ENCODE assay signal across 9 mouse cellular contexts in the genomic region with DNA sequence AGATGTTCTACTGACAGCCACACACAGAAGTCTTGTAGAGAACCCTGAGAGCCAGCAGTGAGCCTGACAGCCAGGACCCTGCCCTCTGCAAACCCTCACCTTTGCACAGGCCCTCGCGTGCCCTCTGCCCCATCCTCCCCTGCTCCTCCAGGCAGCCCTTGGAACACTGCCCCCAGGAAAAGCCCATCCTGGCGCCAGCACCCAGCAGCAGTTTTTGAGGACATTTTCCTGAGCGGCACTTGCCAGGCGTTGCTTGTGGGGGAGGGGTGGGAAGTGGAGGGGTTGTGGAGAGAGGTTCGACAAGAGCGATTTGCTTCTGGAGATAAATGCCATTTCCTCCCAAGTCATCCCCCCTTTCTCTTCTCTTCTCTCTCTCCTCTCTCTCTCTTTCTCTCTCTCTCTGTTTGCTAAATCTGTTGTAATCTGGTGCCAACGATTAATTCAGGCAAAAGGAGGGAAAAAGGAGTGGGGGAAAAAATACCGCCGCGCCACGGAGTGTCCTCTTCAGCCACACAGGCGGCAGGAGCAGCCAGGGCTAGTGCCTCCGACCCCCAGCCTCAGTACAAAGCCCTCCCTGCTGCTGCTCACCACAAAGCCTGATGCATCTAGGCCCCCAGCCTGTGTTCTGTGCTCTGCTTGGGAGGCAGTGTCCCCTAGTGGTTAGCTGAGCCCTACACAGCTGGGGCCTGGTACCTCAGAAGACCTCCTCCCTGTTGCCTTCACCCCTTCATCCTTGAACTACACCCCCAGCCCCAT. TPM values are rescaled to one million over a fixed set of nuclear protein-coding genes. Genes with fewer than 3 reads are reported as not detected.
DNase-seq lines count a peak whose midpoint lies in the region; ATAC-seq and TF ChIP-seq lines count a peak whose summit lies in the region.
"Had no signal": no experiment of that assay in that cellular context is flagged by ENCODE, and none has a peak within 500 bp of the region (broad histone marks: within the 10 kb centered on the region; RNA-seq: fewer than 3 reads in every experiment).

No protein-coding gene starts in this region.

- peak overlapping the region; percentile 61; the same call in 1 of the 2 replicates for H3K27ac ChIP-seq in layer of hippocampus, adult 2 months
- peak overlapping the region; percentile 22; the same call in 1 of the 2 replicates for H3K27ac ChIP-seq in forebrain, postnatal 0 days (ENCODE audit: low read depth, low read length)
- H3K27ac ChIP-seq in midbrain, embryonic 15.5 days, result peak overlapping the region; percentile 69
- H3K27ac ChIP-seq: macrophage had no signal

- H3K4me1 ChIP-seq in forebrain, postnatal 0 days (ENCODE audit: insufficient read depth), result peaks cover 12% of the 10 kb centered on the region
- H3K4me1 ChIP-seq in midbrain, embryonic 15.5 days, result peaks cover 57% of the 10 kb centered on the region

- peak overlapping the region; percentile 42 for H3K4me2 ChIP-seq in forebrain, postnatal 0 days (ENCODE audit: low read depth)
- peak overlapping the region; percentile 32 for H3K4me2 ChIP-seq in midbrain, embryonic 15.5 days

- H3K36me3 ChIP-seq in forebrain, postnatal 0 days (ENCODE audit: insufficient read depth), result no peaks in the 10 kb centered on the region
- H3K36me3 ChIP-seq in midbrain, embryonic 15.5 days (replicated peaks), result no peaks in the 10 kb centered on the region

- WGBS in forebrain, postnatal 0 days, result 2% methylated on average over 14 of the region's 14 CpGs
- WGBS in midbrain, embryonic 15.5 days, result 4% methylated on average over 13 of the region's 14 CpGs

- ATAC-seq in forebrain, postnatal 0 days, result peak; percentile 86
- ATAC-seq in midbrain, embryonic 15.5 days (replicated peaks), result peak; percentile 60

- peak in 1 of 2 experiments; percentile 58 for DNase-seq in layer of hippocampus, adult 2 months (ENCODE audit: low spot score in 2 of 2)
- no peak for DNase-seq in layer of hippocampus, adult 9-10 months (ENCODE audit: low spot score)
- peak; percentile 86 for DNase-seq in brain, embryonic 14.5 days (ENCODE audit: low read depth)
- peak; percentile 81 for DNase-seq in forebrain, postnatal 0 days
- DNase-seq in kidney, postnatal 4 days, result peak; percentile 62 to 74
- no peak for DNase-seq in T-cell, adult 2 months (ENCODE audit: low spot score)
- no peak for DNase-seq in spleen, adult 12 weeks (ENCODE audit: low spot score)

- H3K9ac ChIP-seq in forebrain, postnatal 0 days, result peak overlapping the region; percentile 32
- peak overlapping the region; percentile 28; the same call in 1 of the 2 replicates for H3K9ac ChIP-seq in midbrain, embryonic 15.5 days

- no peaks in the 10 kb centered on the region for H3K9me3 ChIP-seq in forebrain, postnatal 0 days (ENCODE audit: low read length)
- no peaks in the 10 kb centered on the region for H3K9me3 ChIP-seq in midbrain, embryonic 15.5 days

- H3K4me3 ChIP-seq in layer of hippocampus, adult 2 months, result peak overlapping the region; percentile 17; the same call in 1 of the 2 replicates
- no peak overlapping the region for H3K4me3 ChIP-seq in forebrain, postnatal 0 days (ENCODE audit: low read depth, low read length)
- H3K4me3 ChIP-seq in midbrain, embryonic 15.5 days, result no peak overlapping the region

- no peak for TF ChIP-seq POLR2A in brain, embryonic 14.5 days (IDR thresholded peaks at IDR 0.05; ENCODE audit: borderline replicate concordance, extremely low read depth, insufficient read depth, insufficient read length, poor library complexity, severe bottlenecking)

- TF ChIP-seq CTCF in layer of hippocampus, adult 2 months (conservative IDR thresholded peaks at IDR 0.05), result peak; percentile 90
- TF ChIP-seq CTCF in brain, embryonic 14.5 days (IDR thresholded peaks at IDR 0.05; ENCODE audit: borderline replicate concordance, extremely low read depth, insufficient read depth, insufficient read length), result peak; percentile 83
- TF ChIP-seq CTCF in forebrain, postnatal 0 days (IDR thresholded peaks at IDR 0.05; ENCODE audit: low read depth), result peak; percentile 96

- no peaks in the 10 kb centered on the region for H3K27me3 ChIP-seq in forebrain, postnatal 0 days (ENCODE audit: insufficient read depth, low read length)
- peaks cover 3% of the 10 kb centered on the region; the same call in 1 of the 2 replicates for H3K27me3 ChIP-seq in midbrain, embryonic 15.5 days (replicated peaks)

RNA-seq across cellular contexts. Expression of a gene that starts 45.8 kb away (rescaled TPM):
- total RNA-seq in layer of hippocampus, adult 2 months (2021), result 100 to 1,000 TPM; 299 TPM
- polyA plus RNA-seq in brain, embryonic 14.5 days (2012; rRNA removed), result 209 and 213 TPM in 2 replicates
- total RNA-seq in forebrain, postnatal 0 days (2014; rRNA removed), result 248 and 252 TPM in 2 replicates
- 286 and 290 TPM in 2 replicates for polyA plus RNA-seq in forebrain, postnatal 0 days (2015; fragmentation: Nextera tagmentation; extraction: Ambion mirVana)
- 242 and 255 TPM in 2 replicates for polyA plus RNA-seq in midbrain, embryonic 15.5 days (2015; fragmentation: Nextera tagmentation; extraction: Ambion mirVana)

RNA-seq across cellular contexts. Expression of a gene that starts 54.8 kb away (rescaled TPM):
- 10 to 100 TPM; 17.9 to 19.5 TPM for total RNA-seq in layer of hippocampus, adult 2 months (2021)
- 2.5 and 4.3 TPM in 2 replicates for polyA plus RNA-seq in brain, embryonic 14.5 days (2012; rRNA removed)
- 8.1 and 8.8 TPM in 2 replicates for total RNA-seq in forebrain, postnatal 0 days (2014; rRNA removed)
- 6.7 and 11.3 TPM in 2 replicates for polyA plus RNA-seq in forebrain, postnatal 0 days (2015; fragmentation: Nextera tagmentation; extraction: Ambion mirVana)
- polyA plus RNA-seq in midbrain, embryonic 15.5 days (2015; fragmentation: Nextera tagmentation; extraction: Ambion mirVana), result 12.2 and 12.5 TPM in 2 replicates
- polyA plus RNA-seq: macrophage had no signal

RNA-seq across cellular contexts. Expression of a gene that starts 57.1 kb away (rescaled TPM):
- total RNA-seq in layer of hippocampus, adult 2 months (2021), result 1,000 to 10,000 TPM in 1 of 2 experiments, 100 to 1,000 TPM in 1; 959 to 1,016 TPM
- 458 and 614 TPM in 2 replicates for polyA plus RNA-seq in brain, embryonic 14.5 days (2012; rRNA removed)
- total RNA-seq in forebrain, postnatal 0 days (2014; rRNA removed), result 735 and 828 TPM in 2 replicates
- 1,247 and 1,523 TPM in 2 replicates for polyA plus RNA-seq in forebrain, postnatal 0 days (2015; fragmentation: Nextera tagmentation; extraction: Ambion mirVana)
- polyA plus RNA-seq in midbrain, embryonic 15.5 days (2015; fragmentation: Nextera tagmentation; extraction: Ambion mirVana), result 837 and 848 TPM in 2 replicates

Comparison
In these comparisons a context has a peak if more than half of its experiments do, and no peak if none do; other contexts are left out.
1. DNase-seq: peak in brain, embryonic 14.5 days (single experiment), forebrain, postnatal 0 days (single experiment) and kidney, postnatal 4 days (2 of 2); none in layer of hippocampus, adult 9-10 months (single experiment), T-cell, adult 2 months (single experiment) and spleen, adult 12 weeks (single experiment).
2. Peak in every context shown above with its lines, with median percentiles within 50 percentile points of each other: H3K27ac ChIP-seq and CTCF ChIP-seq.